Mouse (Mus musculus) granulocyte monocyte progenitor cell, adult 5-6 weeks (primary cell): ENCODE data around the gene Nedd9. TPM values are rescaled to one million over a fixed set of nuclear protein-coding genes. Genes with fewer than 3 reads are reported as not detected.
A peak's percentile ranks its signal among the peaks of the same experiment; 100 is the strongest.

Experiments
- ATAC-seq: replicated peaks from 2 replicates; pipeline ENCODE4 v1.8.0; 2016; ENCODE audit warnings: mild to moderate bottlenecking, moderate TSS enrichment, inconsistent platforms; ENCODE audit not compliant: poor library complexity, severe bottlenecking
- total RNA-seq, 2 experiments: library from RNA; stranded (forward) in 1 of 2; stranded (reverse) in 1 of 2; fragments of 200-712, 200-1000 nt in 1 of 2; fragments of >200 nt in 1 of 2; fragmentation: Nextera tagmentation in 1 of 2; gene quantifications; 2 replicates each; pipeline ENCODE4 v1.2.3; 2014 to 2017

The Nedd9 gene
- total RNA-seq, 2 experiments from 2014 or later = 22.2 to 37.8 TPM

GRCm38 (mm10) chr13:41494681-41495080 is 7.5 kb upstream of the Nedd9 start:
- no peak for ATAC-seq

- no peak for ATAC-seq
Measured at GRCm38 (mm10) chr13:41491981-41492702, 5.0 kb upstream of the Nedd9 start.

- ATAC-seq = no peak
Measured at GRCm38 (mm10) chr13:41491522-41491921, 4.4 kb upstream of the Nedd9 start.

GRCm38 (mm10) chr13:41490282-41490681 is 3.1 kb upstream of the Nedd9 start:
- no peak for ATAC-seq

- no peak for ATAC-seq
Measured at GRCm38 (mm10) chr13:41489705-41490275, 2.6 kb upstream of the Nedd9 start.

- no peak for ATAC-seq
Measured at GRCm38 (mm10) chr13:41487409-41487743, 214 bp upstream of the Nedd9 start.

- no peak; the same call in 1 of the 2 replicates for ATAC-seq
Measured at GRCm38 (mm10) chr13:41483966-41484365, 3.2 kb downstream of the Nedd9 start.

GRCm38 (mm10) chr13:41482408-41483011 is 4.7 kb downstream of the Nedd9 start:
- no peak for ATAC-seq

- no peak for ATAC-seq
Measured at GRCm38 (mm10) chr13:41479737-41480435, 7.3 kb downstream of the Nedd9 start.

GRCm38 (mm10) chr13:41476216-41476615 is 10.9 kb downstream of the Nedd9 start:
- no peak for ATAC-seq

- no peak for ATAC-seq
Measured at GRCm38 (mm10) chr13:41474365-41474764, 12.8 kb downstream of the Nedd9 start.

GRCm38 (mm10) chr13:41473504-41473903 is 13.7 kb downstream of the Nedd9 start:
- peak; percentile 95 for ATAC-seq

- ATAC-seq = no peak
Measured at GRCm38 (mm10) chr13:41472878-41473424, 14.2 kb downstream of the Nedd9 start.

GRCm38 (mm10) chr13:41468277-41468676 is 18.9 kb downstream of the Nedd9 start:
- ATAC-seq = peak; percentile 52

- ATAC-seq = peak; percentile 85
Measured at GRCm38 (mm10) chr13:41467036-41467435, 20.1 kb downstream of the Nedd9 start.

- peak; percentile 76 for ATAC-seq
Measured at GRCm38 (mm10) chr13:41466616-41467015, 20.5 kb downstream of the Nedd9 start.

- ATAC-seq = peak; percentile 33
Measured at GRCm38 (mm10) chr13:41466191-41466590, 21.0 kb downstream of the Nedd9 start.

- no peak for ATAC-seq
Measured at GRCm38 (mm10) chr13:41461418-41461817, 25.7 kb downstream of the Nedd9 start.

- peak; percentile 87 for ATAC-seq
Measured at GRCm38 (mm10) chr13:41459683-41460286, 27.4 kb downstream of the Nedd9 start.

- no peak for ATAC-seq
Measured at GRCm38 (mm10) chr13:41458709-41459108, 28.5 kb downstream of the Nedd9 start.
